Mouse (Mus musculus): ENCODE data around the gene Sept8.

- TF ChIP-seq CTCF (IDR thresholded peaks at IDR 0.05; ENCODE audit: extremely low read depth, insufficient read depth, insufficient read length, insufficient replicate concordance) (no peak), POLR2A (IDR thresholded peaks at IDR 0.05; ENCODE audit: low read depth, low read length) (no peak)
Observed at GRCm38 (mm10) chr11:53485719-53486118, 33.3 kb upstream of the Sept8 start.

Data from spleen, adult 2 months (tissue).